Mouse (Mus musculus) C2C12 (cell line): ENCODE data around the gene Cacna2d4. TPM values are rescaled to one million over a fixed set of nuclear protein-coding genes. Genes with fewer than 3 reads are reported as not detected.

Experiments
- H3K27me3 ChIP-seq: one replicate; pipeline ENCODE4 v1.6.1; 2011; ENCODE audit not compliant: control insufficient read depth, insufficient read depth, insufficient read length
- H3K36me3 ChIP-seq: one replicate; pipeline ENCODE4 v1.6.1; 2011; ENCODE audit not compliant: control insufficient read depth, insufficient read depth
- H3K4me3 ChIP-seq: one replicate; pipeline ENCODE4 v1.5.1; 2011; ENCODE audit warnings: mild to moderate bottlenecking, control low read depth; ENCODE audit not compliant: poor library complexity, insufficient read depth, severe bottlenecking
- H3K79me2 ChIP-seq: one replicate; pipeline ENCODE4 v1.6.1; 2011; ENCODE audit not compliant: control insufficient read depth, insufficient read depth
- H3K79me3 ChIP-seq: one replicate; pipeline ENCODE4 v1.6.1; 2011; ENCODE audit warnings: low read depth, control low read depth
- H3ac ChIP-seq: one replicate; pipeline ENCODE3; 2011; ENCODE audit warnings: low read depth; ENCODE audit not compliant: control insufficient read depth, insufficient read length
- CEBPB ChIP-seq: IDR thresholded peaks from one replicate; pipeline ENCODE4 v1.6.1; 2011; ENCODE audit warnings: low read depth, mild to moderate bottlenecking, control low read depth, moderate library complexity
- CTCF ChIP-seq: IDR thresholded peaks from one replicate; pipeline ENCODE4 v1.5.1; 2011; ENCODE audit not compliant: control insufficient read depth, insufficient read depth, insufficient read length
- FOSL1 ChIP-seq: IDR thresholded peaks from one replicate; pipeline ENCODE4 v1.8.0; 2011; ENCODE audit warnings: mild to moderate bottlenecking, low read length; ENCODE audit not compliant: poor library complexity, insufficient read depth, severe bottlenecking
- MAX ChIP-seq: IDR thresholded peaks from one replicate; pipeline ENCODE4 v1.6.1; 2011; ENCODE audit warnings: mild to moderate bottlenecking, control low read depth
- MYOD1 ChIP-seq: IDR thresholded peaks from one replicate; pipeline ENCODE4 v1.6.1; 2011; ENCODE audit warnings: low read depth; ENCODE audit not compliant: control insufficient read depth, insufficient read length
- MYOG ChIP-seq: IDR thresholded peaks from one replicate; pipeline ENCODE4 v1.6.1; 2011; ENCODE audit not compliant: control insufficient read depth, insufficient read length; ENCODE audit errors: extremely low read depth
- USF1 ChIP-seq: IDR thresholded peaks from one replicate; pipeline ENCODE4 v1.6.1; 2011; ENCODE audit warnings: low read depth, mild to moderate bottlenecking, control low read depth, moderate library complexity
- polyA plus RNA-seq: library from polyadenylated mRNA; unstranded; fragments of >200 nt; fragmentation: generic; extraction: Trizol; gene quantifications from one replicate; pipeline ENCODE4 v1.2.1, GENCODE M21; 2012; ENCODE audit warnings: missing spikeins

Cacna2d4 gene
- polyA plus RNA-seq, 1 experiment = not detected

DNA sequence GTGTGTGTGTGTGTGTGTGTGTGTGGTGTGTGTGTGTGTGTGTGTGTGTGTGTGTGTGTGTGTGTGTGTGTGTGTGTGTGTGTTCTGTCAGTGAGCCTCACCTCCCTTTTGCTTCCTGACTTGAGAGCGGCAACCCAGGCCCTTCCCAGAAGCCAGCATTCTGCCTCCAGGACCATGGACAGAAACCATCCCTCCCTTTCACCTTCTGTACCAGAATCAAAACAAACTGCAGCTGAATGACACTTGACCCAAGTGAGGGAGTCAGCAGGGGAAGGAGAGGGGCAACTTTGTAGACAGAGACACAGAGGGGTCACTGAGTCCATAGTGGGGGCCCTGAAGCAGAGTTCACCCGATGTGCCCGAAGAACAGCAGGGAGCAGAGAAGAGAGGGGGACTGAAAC, 3.3 kb upstream of the Cacna2d4 start:
- Histone ChIP-seq H3ac (no peak overlapping the region), H3K79me3 (no peaks in the 10 kb centered on the region), H3K4me3 (no peak overlapping the region), H3K36me3 (no peaks in the 10 kb centered on the region), H3K79me2 (no peaks in the 10 kb centered on the region), H3K27me3 (peaks cover 11% of the 10 kb centered on the region)
- TF ChIP-seq USF1 = no peak
- no peak for TF ChIP-seq FOSL1
- TF ChIP-seq CEBPB = no peak
- TF ChIP-seq CTCF = no peak
- TF ChIP-seq MYOD1 = no peak
- no peak for TF ChIP-seq MYOG
- TF ChIP-seq MAX = no peak

DNA sequence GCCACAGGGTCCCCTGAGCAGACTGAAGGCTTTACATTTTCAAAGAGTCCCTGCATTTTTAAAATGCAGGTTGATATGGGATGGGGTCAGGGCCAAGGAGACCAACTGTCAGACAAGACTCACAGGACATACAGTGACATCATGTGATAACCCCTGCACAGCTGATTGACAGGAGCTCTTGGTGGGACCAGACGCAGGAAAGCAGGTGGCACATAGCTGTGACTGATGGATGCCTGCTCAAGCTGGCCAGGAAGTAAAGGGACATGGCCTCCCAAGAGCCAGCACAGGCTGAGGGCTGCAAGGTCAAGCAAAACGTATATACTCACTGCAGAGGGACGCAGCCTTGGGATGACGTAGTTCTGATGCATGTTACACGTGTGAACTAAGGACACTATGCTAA, 885 bp upstream of the Cacna2d4 start:
- Histone ChIP-seq H3K79me3 (no peaks in the 10 kb centered on the region), H3K79me2 (no peaks in the 10 kb centered on the region), H3K36me3 (no peaks in the 10 kb centered on the region), H3ac (no peak overlapping the region), H3K4me3 (no peak overlapping the region), H3K27me3 (peaks cover 19% of the 10 kb centered on the region)
- TF ChIP-seq CEBPB (no peak), FOSL1 (no peak), MAX (no peak), MYOG (no peak), MYOD1 (no peak), CTCF (no peak), USF1 (no peak)

DNA sequence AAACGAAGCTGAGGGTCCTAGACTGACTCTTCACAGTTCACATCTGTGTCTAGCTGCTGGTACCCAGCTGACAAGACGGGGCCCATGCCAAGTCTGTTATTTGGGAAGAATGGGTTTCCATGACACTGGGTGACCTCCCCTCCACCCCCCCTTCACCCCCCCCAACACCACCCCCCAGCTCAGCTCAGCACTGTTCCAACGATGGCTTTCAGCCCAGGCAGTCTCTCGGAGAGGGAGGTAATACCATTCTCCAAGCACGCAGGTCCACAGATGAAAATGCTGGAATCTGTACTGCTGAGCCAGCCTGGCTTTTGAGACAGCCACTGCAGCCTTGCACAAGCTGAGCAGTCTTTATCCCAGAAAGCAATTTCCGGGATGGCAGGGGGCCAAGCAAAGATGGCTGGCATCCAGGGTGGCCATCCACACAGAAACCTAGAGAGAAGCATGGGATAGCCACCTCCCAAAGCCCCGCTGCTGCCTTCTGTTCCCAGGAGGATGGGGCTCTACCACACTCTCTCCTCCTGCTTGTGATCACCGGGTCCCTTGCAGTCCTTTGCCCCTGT, 1.2 kb downstream of the Cacna2d4 start:
- TF ChIP-seq MYOG (no peak), MYOD1 (no peak), CEBPB (no peak), FOSL1 (no peak), MAX (no peak), CTCF (no peak), USF1 (no peak)
- Histone ChIP-seq H3ac (no peak overlapping the region), H3K27me3 (peaks cover 36% of the 10 kb centered on the region)

DNA sequence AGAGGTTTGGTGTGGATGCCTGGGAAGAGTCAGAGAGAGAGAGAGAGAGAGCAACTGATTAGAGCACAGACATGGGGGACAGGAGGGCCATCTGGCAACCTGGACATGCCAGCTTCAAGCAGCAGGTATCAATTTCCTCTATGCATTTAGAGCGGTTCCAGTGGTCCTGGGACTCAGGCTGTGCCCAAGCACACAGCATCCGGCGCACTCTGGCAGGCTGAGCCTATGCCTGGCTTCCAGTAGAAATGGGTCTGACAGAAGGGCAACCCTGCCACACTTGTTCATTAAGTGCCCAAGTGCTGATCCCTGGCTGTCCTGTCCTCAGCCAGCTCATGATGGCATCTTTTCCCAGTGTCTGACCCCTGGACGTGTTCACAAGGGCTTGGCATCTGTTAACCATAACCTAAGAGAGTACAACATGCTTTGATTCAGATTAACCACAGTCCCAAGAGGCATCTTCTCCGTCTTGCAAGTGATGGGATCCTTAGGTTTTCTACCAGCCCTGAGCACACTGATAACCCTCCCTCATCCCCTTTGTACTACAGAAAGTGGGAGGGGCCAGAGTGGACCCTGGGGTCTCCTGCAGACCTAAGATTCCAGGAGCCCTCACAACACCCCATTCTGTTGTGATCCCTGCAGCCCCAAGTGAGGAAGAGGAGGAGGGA, 3.1 kb downstream of the Cacna2d4 start:
- Histone ChIP-seq H3K36me3 (no peaks in the 10 kb centered on the region), H3K79me2 (no peaks in the 10 kb centered on the region), H3K4me3 (no peak overlapping the region), H3K27me3 (peaks cover 36% of the 10 kb centered on the region), H3ac (no peak overlapping the region), H3K79me3 (no peaks in the 10 kb centered on the region)
- no peak for TF ChIP-seq USF1

More for the DNA sequence above, 1.2 kb downstream of the Cacna2d4 start:
- Histone ChIP-seq H3K4me3 (no peak overlapping the region), H3K79me2 (no peaks in the 10 kb centered on the region), H3K79me3 (no peaks in the 10 kb centered on the region), H3K36me3 (no peaks in the 10 kb centered on the region)

DNA sequence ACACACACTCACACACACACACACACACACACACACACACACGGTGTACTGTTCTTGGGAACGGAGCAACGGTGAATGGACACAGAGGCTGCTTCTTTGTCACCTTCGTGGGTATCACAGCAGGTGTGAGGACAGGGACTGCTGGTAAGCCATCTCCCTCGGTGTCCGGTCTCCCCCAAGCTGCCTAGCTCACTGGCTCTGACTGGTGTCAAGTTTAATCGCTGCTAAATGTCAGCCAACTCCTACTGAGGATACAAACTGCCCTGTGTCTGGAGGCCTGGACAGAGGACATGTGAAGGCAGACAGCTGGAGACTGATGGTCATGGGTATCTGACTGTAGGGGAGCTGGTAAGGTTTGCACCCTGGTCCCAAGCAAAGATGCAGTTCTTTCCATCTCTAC, 3.9 kb downstream of the Cacna2d4 start:
- TF ChIP-seq FOSL1 (no peak), MYOD1 (no peak), CEBPB (no peak), USF1 (no peak), MAX (no peak), CTCF (no peak), MYOG (no peak)
- no peak overlapping the region for H3ac ChIP-seq
- no peaks in the 10 kb centered on the region for H3K79me2 ChIP-seq
- no peak overlapping the region for H3K4me3 ChIP-seq
- no peaks in the 10 kb centered on the region for H3K79me3 ChIP-seq
- H3K27me3 ChIP-seq = peaks cover 36% of the 10 kb centered on the region
- no peaks in the 10 kb centered on the region for H3K36me3 ChIP-seq
